Mouse (Mus musculus): ENCODE data around the gene Mab21l3.
"Not testable (repeated sequence)": the region's sequence is repeated elsewhere in the genome, so short reads cannot be mapped to it uniquely, and the experiment has no call there.

Mab21l3 gene

GRCm38 (mm10) chr3:101842372-101843094 lies 6.2 kb downstream of the Mab21l3 start:
- DNase-seq (ENCODE audit: low spot score in 2 of 2): no peak

GRCm38 (mm10) chr3:101839327-101839726 lies 9.4 kb downstream of the Mab21l3 start:
- no peak for DNase-seq (ENCODE audit: low spot score in 2 of 2)

GRCm38 (mm10) chr3:101836971-101837370 lies 11.8 kb downstream of the Mab21l3 start:
- DNase-seq (ENCODE audit: low spot score in 2 of 2): no peak

GRCm38 (mm10) chr3:101836532-101836931 lies 12.2 kb downstream of the Mab21l3 start:
- no peak for DNase-seq (ENCODE audit: low spot score in 2 of 2)

GRCm38 (mm10) chr3:101836045-101836444 lies 12.7 kb downstream of the Mab21l3 start:
- DNase-seq (ENCODE audit: low spot score in 2 of 2): peak; percentile 31 to 48

- DNase-seq (ENCODE audit: low spot score in 2 of 2): no peak
Measured at GRCm38 (mm10) chr3:101831189-101831858, 17.4 kb downstream of the Mab21l3 start.

GRCm38 (mm10) chr3:101829881-101830616 lies 18.7 kb downstream of the Mab21l3 start:
- no peak for DNase-seq (ENCODE audit: low spot score in 2 of 2)

GRCm38 (mm10) chr3:101828595-101828994 lies 20.2 kb downstream of the Mab21l3 start:
- no peak for DNase-seq (ENCODE audit: low spot score in 2 of 2)

- no peak for DNase-seq (ENCODE audit: low spot score in 2 of 2)
Measured at GRCm38 (mm10) chr3:101827220-101827715, 21.5 kb downstream of the Mab21l3 start.

GRCm38 (mm10) chr3:101824338-101824737 lies 24.4 kb downstream of the Mab21l3 start:
- no peak for DNase-seq (ENCODE audit: low spot score in 2 of 2)

GRCm38 (mm10) chr3:101822052-101822451 lies 26.7 kb downstream of the Mab21l3 start:
- no peak for DNase-seq (ENCODE audit: low spot score in 2 of 2)

- not testable (repeated sequence) for DNase-seq (ENCODE audit: low spot score in 2 of 2)
Measured at GRCm38 (mm10) chr3:101820708-101821107, 28.1 kb downstream of the Mab21l3 start.

GRCm38 (mm10) chr3:101816006-101816405 lies 32.8 kb downstream of the Mab21l3 start:
- DNase-seq (ENCODE audit: low spot score in 2 of 2): no peak

- no peak for DNase-seq (ENCODE audit: low spot score in 2 of 2)
Measured at GRCm38 (mm10) chr3:101814790-101815189, 34.0 kb downstream of the Mab21l3 start.

- peak; percentile 58 to 60 for DNase-seq (ENCODE audit: low spot score in 2 of 2)
Measured at GRCm38 (mm10) chr3:101812341-101812962, 36.3 kb downstream of the Mab21l3 start.

GRCm38 (mm10) chr3:101811931-101812330 lies 36.8 kb downstream of the Mab21l3 start:
- DNase-seq (ENCODE audit: low spot score in 2 of 2): no peak

- no peak for DNase-seq (ENCODE audit: low spot score in 2 of 2)
Measured at GRCm38 (mm10) chr3:101807646-101808045, 41.1 kb downstream of the Mab21l3 start.

GRCm38 (mm10) chr3:101806941-101807340 lies 41.8 kb downstream of the Mab21l3 start:
- DNase-seq (ENCODE audit: low spot score in 2 of 2): no peak

- peak; percentile 85 to 88 for DNase-seq (ENCODE audit: low spot score in 2 of 2)
Measured at GRCm38 (mm10) chr3:101806149-101806548, 42.6 kb downstream of the Mab21l3 start.

GRCm38 (mm10) chr3:101805562-101806004 lies 43.2 kb downstream of the Mab21l3 start:
- DNase-seq (ENCODE audit: low spot score in 2 of 2): no peak

GRCm38 (mm10) chr3:101804971-101805561 lies 43.7 kb downstream of the Mab21l3 start:
- no peak for DNase-seq (ENCODE audit: low spot score in 2 of 2)
